Mouse (Mus musculus) embryo, embryonic 11 days (tissue): ENCODE measurements at regions not wholly inside any gene's neighbourhood (a gene's known extent, or its start where the extent isn't known, plus 50 kb on each side); places are given as distances from the start of the nearest gene placed in this dataset.

ENCODE experiments used
- DNase-seq: peaks from one replicate; pipeline ENCODE4 v3.0.0-alpha.2; 2015

GRCm38 (mm10) chr1:124652872-124653271 lies 607.5 kb upstream of the Dpp10 start:
- no peak for DNase-seq

GRCm38 (mm10) chr1:124652251-124652861 lies 607.0 kb upstream of the Dpp10 start:
- DNase-seq: peak; percentile 14

DNA sequence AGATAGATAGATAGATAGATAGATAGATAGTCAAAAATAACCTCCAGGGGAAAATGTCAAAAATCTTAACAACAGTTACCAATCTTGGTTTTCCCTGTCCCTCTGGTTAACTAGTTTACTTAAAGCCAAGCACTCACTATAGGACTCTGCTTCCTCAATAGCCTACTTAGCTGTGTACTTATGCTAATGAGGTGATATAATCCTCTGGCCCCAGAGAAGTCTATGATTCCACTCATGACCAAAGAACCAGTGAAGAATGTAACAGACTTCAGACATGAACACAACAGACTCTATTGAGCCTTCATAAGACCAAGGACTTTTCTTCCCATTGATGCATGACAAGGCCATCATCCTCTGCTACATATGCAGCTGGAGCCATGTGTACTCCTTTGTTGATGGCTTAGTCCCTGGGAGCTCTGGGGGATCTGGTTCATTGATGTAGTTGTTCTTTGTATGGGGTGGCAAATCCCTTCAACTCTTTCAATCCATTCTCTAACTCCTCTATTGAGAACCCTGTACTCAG lies 589.9 kb upstream of the Dpp10 start:
- DNase-seq: no peak

DNA sequence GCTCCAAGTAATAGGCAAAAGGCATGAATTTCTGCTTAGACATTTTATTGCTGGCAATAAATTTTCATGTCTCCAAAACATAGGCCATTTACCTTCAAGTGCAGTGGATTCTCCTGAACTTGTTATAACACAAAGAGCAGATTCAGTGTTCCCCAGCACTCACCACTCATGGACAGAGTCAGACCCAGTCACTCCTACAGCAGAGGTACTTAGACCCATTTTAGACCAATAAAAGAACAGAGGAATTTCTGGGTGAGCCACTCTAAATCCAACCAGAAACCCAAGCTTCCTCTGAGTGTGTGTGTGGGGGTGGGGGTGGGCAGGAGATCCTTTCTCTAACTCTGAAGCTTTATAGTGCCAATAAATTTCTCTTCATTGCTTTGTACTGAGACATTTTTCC lies 584.7 kb upstream of the Dpp10 start:
- DNase-seq: no peak

- DNase-seq: no peak
Observed at GRCm38 (mm10) chr1:124584620-124585019, 539.3 kb upstream of the Dpp10 start.
